Mouse (Mus musculus) cerebellum, adult 11-12 months (tissue): ENCODE measurements around the gene Tenm4.
A peak's percentile ranks its signal among the peaks of the same experiment; 100 is the strongest.

Experiments used
- DNase-seq: peaks from one replicate; pipeline ENCODE4 v3.0.0; 2022

Gene Tenm4

DNA sequence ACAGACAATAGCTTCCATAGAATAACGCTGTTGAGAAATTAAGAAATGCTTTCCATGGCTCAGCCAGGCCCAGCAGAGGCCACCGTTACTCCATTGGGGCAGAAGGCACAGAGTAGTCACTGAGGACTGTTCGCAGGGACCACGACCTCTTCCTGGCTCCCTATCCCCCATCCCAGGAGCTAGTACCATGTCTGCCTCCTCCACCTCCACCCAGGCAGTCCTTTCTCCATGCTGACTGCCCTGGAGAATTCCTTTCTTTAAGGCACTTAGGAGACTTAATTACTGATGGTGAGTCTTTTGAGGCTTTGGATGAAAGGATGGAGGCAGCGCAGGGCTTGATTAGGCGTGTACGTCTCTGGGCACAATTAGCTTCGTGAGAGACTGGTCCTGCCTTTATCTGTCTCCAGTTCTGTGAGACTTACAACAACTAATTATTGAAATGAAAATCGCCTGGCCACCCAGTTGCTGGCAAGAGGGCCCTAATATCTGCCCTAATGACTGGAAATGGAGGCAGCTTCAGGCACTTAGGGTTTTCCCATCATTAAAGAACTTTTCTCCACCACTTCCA, 365.4 kb downstream of the Tenm4 start:
- DNase-seq: no peak

DNA sequence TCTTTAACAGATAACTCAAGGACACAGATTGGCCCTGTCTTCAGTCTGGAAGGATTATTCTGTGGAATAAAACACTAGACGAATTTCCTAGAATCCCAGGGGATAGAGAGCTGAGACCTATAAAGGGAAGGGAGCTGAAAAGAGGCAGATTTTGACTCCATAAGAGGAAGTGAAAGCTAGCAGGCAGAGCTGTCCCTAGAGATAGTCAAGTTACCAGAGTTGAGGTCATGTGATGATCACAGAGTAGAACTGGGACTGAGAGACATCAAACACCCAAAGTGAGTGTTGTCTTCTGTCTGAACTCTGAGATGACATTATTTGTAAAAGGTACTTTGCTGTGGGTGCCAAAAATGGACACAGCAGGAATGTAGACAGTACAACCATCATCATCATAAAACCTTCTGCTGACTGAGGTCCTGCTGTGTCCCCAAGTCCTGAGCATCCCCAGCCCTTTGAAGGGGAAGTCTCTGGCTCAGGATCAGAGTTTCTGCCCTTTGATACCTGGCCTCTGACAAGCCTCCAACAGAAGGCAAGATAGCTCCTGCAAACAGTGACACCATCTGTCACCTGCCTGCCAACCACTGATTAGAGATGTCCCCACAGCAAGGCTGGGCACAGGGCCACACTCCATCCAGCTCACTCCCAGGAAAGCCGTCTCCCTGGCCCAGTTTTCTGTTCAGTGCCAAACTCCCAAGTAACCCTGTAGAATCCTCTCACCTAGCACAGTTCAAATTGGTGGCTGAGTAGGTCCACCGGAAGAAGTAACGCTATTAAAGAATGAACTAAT, 368.4 kb downstream of the Tenm4 start:
- DNase-seq: peak; percentile 97

DNA sequence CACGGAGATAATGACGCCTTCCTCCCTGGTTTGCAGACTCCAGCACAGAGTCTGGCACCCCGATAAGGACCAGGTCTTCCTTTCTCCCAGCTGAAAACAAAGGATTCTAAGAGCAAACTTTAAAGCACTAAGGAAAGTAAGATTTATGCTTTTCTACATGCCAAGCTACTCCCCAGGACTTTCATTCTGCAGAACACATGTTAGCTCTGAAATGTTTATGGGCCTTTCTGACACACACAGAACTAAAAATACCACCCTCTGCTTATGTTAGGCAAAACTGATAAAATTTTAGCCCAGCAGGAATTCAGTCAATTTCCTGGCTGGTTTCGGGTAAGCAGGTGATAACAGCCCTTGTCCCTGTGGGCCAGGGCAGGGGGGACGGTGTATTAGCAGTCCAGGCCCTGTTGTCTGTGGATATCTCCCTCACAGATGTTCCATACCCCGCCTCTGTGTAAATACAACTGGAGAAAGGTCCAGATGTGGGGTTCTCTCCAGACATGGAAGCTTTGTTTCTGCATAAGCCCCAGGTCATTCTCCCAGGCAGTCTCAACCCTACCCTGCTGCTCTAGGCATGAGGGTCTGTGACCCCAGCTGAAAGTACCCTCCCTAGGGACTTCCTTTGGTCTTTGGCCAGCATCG, 369.5 kb downstream of the Tenm4 start:
- peak; percentile 20 for DNase-seq

DNA sequence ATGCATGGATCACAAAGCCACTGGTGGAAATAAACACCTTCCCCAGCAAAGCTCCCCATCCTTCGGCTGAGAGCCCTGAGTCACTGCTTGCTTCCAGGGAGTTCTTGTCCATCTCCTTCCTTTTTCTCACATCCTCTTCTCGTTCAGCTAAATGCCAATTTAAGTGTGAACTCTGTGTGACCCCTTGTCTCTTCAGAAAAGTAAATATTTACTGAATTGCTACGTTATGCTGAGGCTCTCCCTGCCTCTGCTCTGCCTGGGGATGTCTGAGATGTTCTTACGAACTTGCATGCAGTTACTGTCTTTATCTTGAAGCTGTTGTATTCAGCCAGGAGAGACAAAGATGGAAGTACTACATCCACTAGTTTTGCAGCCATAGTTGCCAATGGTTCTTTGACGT, 374.9 kb downstream of the Tenm4 start:
- no peak for DNase-seq

DNA sequence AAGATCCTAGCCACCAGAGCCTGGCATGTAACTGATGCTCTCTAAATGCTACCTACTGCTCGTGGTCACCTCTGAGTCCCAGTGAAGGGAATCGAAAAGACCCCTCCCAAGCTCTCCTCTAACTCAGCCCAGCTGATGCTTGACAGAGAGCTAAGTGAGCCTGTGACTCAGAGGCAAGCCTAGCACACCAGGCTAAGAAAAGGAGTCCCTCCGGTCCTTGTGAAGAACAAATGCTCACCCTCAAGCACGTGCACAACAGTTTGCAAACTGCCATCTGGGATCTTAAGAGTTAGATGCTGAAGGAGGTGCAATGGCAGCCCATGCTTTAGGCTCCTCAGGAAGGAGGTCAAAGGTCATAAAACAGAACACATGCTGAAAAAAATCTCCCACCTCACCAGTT, 380.8 kb downstream of the Tenm4 start:
- DNase-seq: no peak

DNA sequence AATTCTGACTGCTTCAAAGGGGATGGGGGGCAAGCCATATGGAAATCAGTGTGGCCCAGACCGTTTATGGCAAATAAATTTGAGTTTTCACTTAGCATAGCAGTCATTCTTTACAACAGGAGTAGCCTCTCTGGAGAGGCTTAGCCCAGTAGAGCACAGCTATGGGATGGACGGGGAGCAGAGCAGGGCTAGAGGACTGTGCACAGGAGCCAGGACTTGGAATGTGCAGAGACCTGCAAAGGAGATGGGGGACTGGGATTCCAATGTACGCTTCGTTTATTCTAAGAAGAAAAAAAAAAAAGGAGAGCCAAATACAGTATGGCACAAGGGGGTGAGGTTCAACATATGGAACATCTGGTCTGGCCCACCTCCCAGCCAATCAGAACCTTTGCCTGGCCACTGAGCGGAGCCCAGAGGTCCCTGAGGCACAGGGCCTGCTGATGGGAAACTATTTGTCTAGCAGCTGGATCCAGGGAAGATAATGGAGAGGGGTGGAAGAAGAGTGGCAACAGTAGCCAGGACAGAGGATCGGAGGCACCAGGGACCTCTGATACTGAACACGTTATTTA, 381.3 kb downstream of the Tenm4 start:
- DNase-seq: no peak

DNA sequence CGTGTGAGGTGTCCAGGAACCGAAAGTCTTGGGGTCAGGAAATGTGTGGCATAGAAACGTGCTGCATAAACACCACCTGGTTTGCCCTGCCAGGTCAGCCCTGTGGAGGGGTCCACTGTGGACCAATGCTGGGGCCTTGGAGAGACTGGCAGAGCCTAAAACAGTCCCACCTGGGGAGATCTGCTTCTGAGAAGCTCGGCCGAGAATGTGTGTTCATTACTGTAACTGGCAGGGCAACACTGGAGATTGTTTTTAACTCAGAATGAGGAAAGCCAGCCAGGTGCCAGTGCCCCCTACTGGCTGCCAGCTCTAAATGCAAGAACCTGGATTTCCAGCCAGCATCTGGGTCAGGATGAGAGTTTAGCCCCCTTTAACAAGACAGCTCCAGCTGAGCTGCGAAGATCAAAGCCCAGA, 383.2 kb downstream of the Tenm4 start:
- DNase-seq: peak; percentile 27

DNA sequence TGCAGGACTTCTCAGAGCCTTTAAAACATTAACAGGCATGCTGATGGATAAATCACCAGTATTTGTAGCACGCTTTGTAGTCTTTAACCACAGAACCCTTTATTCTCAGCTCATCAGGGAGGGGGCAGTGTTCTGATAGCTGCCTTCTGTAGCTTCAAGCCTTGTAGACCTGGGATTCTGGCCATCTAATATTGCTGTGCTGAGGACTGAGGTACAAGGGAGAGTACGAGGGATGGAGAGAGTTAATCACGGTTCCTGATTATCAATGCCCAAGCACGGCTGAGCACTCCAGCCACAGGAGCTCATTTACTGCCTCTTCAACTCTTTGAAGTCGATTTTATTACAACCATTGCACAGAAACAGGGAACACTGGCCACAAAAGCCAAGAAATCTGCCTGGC, 384.2 kb downstream of the Tenm4 start:
- no peak for DNase-seq

DNA sequence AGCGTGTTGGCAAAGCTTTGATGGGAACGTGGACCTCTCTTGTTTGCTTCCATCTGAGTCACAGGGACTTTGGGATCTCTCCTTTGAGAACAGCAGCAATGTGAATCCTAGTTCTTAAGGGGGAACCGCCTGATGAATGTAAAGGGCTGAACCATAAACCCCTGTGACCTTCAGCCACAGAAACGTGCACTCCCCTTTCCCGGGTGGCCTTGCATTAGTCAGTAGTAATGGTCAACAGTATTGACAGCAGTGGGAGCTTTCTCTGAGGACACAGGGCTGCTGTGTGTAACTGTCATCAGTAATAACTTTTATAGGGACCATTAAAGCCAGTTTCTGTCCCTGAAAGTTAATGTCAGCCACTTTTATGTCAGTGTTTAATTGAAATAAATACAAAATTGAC, 385.7 kb downstream of the Tenm4 start:
- no peak for DNase-seq

DNA sequence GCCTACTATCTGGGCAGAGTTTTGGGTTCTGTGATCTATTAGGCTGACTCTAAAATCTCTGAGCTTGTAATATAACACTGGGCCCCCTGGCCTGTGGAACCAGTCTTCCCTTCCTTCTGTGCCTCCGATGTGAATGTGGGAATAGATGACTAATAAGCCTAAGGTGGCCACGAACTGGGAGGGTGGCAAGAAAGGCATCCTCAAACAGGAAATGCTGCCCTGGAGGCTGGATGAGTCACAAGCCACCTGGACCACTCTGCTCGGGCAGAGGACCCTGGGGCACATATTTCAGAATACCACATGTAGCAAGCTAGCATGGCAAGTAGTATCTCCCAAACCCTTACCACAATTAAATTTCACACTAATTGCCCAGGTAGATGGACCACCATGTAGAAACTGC, 391.8 kb downstream of the Tenm4 start:
- no peak for DNase-seq

DNA sequence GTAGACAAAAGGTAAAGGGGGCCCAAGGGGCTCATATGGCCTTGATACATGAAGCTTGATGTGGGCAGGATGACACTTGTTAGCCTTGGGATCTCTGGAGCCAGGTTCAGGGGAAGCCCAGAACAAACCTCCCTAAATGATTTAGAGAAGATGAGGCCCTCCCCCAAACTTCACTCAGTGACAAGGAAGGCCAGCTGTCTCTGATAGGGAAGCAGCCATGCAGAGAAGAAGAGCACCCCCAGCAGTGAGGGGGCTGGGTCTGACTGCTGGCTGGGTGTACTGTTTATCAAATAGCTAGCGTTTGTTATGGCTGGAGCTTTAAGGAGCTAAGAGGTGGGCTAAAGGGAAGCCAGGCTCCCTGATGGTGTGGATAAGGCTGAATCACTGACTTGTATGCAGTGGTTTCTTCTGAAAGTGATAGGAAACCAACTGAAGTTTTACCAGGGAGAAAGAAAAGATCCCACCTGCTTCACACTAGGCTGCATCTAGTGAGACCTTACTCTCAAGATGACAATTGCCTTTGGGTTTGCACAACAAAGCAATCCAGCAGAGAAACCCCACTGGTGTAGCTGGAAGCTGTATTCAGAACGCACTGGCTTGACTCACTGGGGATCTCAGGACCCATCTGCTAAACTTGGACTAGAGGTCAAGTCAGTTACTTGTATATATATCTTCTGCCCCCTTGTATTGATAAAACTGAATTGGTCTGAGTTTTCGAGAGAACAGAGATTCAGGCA, 392.5 kb downstream of the Tenm4 start:
- no peak for DNase-seq

DNA sequence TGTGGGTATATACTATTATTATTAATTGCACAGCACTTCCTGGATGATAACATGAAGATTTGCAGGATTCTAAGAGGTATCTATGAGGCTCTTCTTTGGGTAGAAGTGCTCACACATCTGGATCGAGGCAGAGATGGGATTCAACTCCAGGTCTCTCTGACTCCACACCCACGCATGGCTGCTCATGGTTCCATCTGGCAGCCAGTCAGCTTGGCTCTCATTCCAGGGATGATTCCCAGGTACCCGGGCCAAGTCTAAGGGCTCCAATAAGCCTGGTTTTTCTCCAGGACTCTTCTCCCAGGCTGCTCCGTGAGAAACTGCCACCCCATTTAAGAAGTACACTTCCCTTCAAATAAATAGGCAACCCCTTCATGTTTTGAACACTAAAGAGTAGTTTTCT, 394.8 kb downstream of the Tenm4 start:
- peak; percentile 58 for DNase-seq

DNA sequence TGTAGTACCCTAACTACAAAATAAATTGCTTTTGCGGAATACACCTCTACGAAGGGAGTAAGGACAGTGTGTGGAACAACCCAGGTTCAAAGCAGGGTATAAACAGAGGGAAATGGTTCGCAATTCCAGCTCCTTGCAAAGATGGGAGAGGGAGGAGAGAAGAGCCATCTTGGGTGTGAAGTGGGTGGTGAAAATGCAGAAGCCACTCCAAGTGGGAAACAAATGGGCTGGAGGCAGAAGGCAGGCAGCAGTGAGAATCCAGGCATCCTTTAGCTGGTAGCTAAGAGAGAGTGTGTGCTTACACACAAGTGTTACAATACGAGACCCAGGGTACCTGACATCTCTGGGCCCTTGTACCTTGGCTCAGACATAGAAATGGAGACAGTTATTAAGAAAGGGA, 395.2 kb downstream of the Tenm4 start:
- no peak for DNase-seq

DNA sequence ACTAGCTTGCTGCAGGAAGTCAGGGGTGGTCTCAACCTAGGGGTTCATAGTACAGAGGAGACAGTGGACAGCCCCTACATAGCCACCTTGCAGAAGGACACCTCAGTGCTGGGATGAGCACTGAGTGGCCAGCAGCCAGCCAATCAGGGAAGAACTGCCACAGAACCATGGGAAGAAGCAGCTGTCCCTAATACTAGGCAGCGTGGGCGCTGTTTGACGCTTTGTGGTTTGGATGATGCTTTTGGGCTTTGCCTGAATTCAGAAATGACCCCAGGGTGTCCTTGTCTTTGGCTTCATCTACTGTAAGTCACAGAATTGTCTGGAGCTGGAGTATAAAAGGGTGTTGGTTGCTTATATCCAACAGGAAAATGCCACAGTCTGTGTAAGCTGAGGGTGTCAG, 397.0 kb downstream of the Tenm4 start:
- no peak for DNase-seq

DNA sequence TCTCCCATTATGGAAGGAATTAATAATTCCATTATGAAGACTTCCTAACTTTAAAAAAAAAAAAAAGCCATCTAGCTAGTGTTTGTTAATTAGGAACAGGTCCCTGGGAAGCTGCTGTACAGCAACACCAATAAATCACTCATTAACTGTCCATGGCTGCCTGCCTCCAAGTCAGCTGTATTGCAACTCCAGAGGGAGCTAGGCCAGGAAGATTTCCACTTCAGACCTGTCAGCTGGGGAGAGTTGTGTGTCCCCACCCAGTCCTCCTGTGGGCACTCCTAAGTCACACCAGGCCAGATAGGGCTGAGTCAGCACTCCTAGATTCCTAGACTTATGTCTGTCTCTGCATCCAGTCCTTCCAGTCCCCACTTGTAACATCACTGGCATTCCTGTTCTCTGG, 399.9 kb downstream of the Tenm4 start:
- DNase-seq: no peak

DNA sequence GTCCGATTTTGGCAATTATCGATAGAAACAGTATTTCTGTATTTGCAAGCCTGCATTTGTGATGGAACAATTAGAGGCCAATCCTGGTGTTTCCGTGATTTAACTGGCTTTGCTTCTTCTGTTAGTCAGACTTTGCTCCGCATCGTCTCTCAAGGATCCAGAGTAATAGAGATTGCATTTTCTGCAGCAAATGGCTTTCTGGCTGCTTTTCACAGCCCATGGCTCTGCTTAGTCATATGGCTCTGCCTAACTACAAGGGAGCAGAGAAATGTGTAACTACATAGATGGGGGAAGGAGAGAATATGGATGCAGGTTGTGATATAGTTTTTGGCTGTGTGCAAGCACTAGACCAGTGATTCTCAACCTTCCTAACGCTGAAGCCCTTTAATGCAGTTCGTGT, 401.9 kb downstream of the Tenm4 start:
- DNase-seq: no peak

DNA sequence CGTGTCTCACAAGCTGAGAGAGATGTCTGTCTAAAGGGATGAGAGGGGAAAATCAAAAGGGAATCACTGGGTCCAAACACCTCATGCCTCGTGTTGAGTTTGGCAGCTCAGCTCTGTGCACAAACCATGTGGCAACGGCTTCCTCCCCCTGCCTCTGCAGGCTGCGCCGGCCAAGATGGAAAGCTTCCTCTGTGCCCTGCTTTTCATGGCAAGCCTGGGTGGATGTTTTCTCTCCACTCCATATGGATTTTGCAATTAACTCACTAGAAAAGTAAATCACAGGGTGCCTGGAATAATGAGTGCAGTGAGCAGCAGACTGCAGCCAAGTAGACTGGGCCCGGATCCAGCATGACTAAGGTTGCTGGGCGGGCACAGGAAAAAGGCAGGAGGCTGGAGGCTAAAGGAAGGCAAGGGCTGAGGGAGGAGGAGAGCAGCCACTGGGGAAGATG, 404.2 kb downstream of the Tenm4 start:
- DNase-seq: peak; percentile 93

DNA sequence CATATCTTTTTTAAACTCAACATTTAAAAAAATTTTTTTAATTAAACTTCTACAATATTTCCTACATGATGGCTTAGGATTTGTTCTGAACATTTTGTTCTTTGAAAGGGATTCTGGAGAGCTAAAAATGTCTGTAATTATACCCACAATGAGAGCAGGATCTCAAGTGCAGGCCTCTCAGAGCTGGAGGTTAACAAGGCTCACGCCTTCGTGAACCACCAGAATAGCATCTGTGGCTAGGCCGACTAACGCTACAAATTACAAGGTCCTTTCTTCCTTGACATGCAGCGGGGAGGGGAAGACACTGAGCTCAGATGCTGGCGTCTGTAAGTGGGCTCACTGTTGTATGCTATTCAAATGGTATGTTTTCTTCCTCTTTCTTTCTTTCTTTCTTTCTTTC, 411.7 kb downstream of the Tenm4 start:
- no peak for DNase-seq

DNA sequence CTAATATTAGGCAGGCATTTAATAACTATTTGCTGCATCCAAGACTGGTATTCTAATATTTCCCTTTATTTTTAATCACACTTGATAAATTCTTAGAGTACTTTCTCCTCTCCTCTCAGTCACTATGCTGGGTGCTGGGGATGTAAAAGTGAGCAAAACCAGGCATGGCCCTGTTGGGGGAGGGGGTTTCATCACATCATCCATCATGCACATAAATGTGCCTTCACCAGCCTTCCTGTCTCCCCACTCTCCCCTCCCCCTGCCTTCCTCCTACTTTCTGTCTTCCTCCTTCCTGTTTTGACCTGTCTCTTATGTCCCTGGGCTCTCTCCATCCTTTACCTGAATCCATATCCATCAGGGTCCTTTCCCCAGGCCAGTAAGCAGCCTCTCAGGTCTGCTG, 416.4 kb downstream of the Tenm4 start:
- no peak for DNase-seq

DNA sequence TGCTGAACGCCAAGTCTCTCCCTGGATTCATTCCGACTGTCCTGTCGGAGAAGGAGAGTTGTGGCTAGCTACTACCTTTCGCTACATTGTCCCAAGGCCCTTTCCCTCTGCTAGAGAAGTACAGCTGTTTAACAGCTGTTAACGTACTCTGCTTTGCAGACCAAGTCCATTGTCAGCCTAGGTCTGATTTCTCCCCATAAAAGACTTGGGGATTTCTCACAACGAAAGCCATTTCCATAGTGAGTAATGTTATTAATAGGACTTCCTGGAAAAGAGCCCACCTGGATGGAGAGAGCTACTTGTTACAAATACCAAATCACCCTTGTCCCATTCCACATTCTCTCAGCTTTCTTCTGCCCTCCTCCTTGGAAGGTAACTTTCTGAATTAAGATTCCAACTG, 417.5 kb downstream of the Tenm4 start:
- DNase-seq: no peak

DNA sequence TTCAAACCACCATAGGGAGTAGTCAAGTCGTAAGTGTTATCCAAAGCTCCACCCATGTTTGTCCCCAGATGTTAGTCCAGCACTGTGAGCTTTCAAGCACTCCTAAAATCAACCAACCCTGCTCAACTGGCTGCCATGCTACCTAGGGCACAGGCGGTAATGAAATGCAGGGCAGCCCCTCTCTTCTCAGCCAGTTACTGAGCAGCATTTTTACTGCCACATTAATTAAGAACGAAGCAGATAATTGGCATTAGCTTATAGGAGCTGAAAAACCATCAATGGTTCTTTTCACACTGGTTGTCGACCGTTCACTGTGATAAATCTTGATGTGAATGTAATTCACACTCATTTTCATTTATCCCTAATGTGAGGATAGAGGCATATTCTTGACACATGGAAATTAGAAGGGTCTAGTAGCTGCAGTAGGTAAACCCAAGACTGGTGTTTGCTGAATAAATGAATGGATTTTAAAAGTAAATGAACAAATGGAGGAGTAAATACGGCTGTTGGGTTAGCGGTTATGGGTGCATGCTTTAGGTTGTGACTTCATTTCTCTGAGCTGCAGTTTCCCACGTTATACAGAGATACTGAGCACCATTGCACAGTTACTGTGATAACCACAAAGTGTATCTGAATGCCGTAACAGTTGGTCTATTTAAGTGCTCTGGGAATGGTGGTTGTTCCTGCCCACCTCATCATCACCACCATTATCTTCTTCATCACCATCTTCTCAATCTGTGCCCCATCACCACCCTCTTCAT, 424.7 kb downstream of the Tenm4 start:
- no peak for DNase-seq

DNA sequence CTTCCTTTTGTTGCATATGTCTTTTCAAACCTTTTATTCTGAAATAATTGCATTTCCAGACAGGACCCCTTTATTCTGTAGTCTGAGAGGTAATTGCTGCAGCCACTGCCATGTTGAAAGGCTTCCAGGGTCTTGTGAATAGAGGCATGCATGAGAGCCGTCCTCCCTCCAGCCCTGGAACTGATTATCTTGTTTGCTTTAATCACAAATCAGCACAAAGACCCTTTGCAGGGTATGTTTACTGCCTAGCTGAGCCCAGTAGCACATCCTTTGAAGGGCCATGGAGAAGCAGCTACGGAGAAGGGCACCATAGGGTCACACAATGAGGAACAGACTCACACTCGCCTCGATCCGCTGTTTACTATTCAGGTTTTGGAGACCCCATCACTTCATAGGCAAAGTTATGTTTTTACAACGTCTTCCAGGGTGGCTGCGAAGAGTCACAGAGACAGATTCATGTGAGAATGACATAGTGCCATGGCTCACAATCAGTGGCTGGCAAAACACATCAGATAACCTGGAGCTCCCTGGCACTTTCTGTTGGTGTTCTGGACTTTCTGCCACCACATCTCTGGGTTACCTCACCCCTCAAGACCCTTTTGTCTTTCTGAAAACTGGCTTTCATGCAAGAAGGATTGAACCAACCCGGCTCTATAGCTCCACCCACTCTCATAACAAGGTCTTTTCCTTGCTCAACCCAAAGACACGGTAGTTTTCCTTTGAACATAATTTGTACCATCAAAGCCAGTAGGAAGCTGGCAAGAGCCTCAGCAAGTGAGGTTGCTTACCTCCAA, 425.6 kb downstream of the Tenm4 start:
- DNase-seq: no peak
